Mouse (Mus musculus) C2C12 (cell line): ENCODE data around the gene Rhoc. TPM values are rescaled to one million over a fixed set of nuclear protein-coding genes. Genes with fewer than 3 reads are reported as not detected.
"Not testable (repeated sequence)": the region's sequence is repeated elsewhere in the genome, so short reads cannot be mapped to it uniquely, and the experiment has no call there.

ENCODE experiments used
- H3K27me3 ChIP-seq: one replicate; pipeline ENCODE4 v1.6.1; 2011; ENCODE audit not compliant: control insufficient read depth, insufficient read depth, insufficient read length
- H3K36me3 ChIP-seq: one replicate; pipeline ENCODE4 v1.6.1; 2011; ENCODE audit not compliant: control insufficient read depth, insufficient read depth
- H3K4me3 ChIP-seq: one replicate; pipeline ENCODE4 v1.5.1; 2011; ENCODE audit warnings: mild to moderate bottlenecking, control low read depth; ENCODE audit not compliant: poor library complexity, insufficient read depth, severe bottlenecking
- H3K79me2 ChIP-seq: one replicate; pipeline ENCODE4 v1.6.1; 2011; ENCODE audit not compliant: control insufficient read depth, insufficient read depth
- H3K79me3 ChIP-seq: one replicate; pipeline ENCODE4 v1.6.1; 2011; ENCODE audit warnings: low read depth, control low read depth
- H3ac ChIP-seq: one replicate; pipeline ENCODE3; 2011; ENCODE audit warnings: low read depth; ENCODE audit not compliant: control insufficient read depth, insufficient read length
- CEBPB ChIP-seq: IDR thresholded peaks from one replicate; pipeline ENCODE4 v1.6.1; 2011; ENCODE audit warnings: low read depth, mild to moderate bottlenecking, control low read depth, moderate library complexity
- CTCF ChIP-seq: IDR thresholded peaks from one replicate; pipeline ENCODE4 v1.5.1; 2011; ENCODE audit not compliant: control insufficient read depth, insufficient read depth, insufficient read length
- FOSL1 ChIP-seq: IDR thresholded peaks from one replicate; pipeline ENCODE4 v1.8.0; 2011; ENCODE audit warnings: mild to moderate bottlenecking, low read length; ENCODE audit not compliant: poor library complexity, insufficient read depth, severe bottlenecking
- MAX ChIP-seq: IDR thresholded peaks from one replicate; pipeline ENCODE4 v1.6.1; 2011; ENCODE audit warnings: mild to moderate bottlenecking, control low read depth
- MYOD1 ChIP-seq: IDR thresholded peaks from one replicate; pipeline ENCODE4 v1.6.1; 2011; ENCODE audit warnings: low read depth; ENCODE audit not compliant: control insufficient read depth, insufficient read length
- MYOG ChIP-seq: IDR thresholded peaks from one replicate; pipeline ENCODE4 v1.6.1; 2011; ENCODE audit not compliant: control insufficient read depth, insufficient read length; ENCODE audit errors: extremely low read depth
- USF1 ChIP-seq: IDR thresholded peaks from one replicate; pipeline ENCODE4 v1.6.1; 2011; ENCODE audit warnings: low read depth, mild to moderate bottlenecking, control low read depth, moderate library complexity
- long read RNA-seq, 2 experiments: library from polyadenylated mRNA; unstranded; transcript quantifications; one replicate each; pipeline ENCODE4 v2.0.0; 2019 to 2020
- polyA plus RNA-seq: library from polyadenylated mRNA; unstranded; fragments of >200 nt; fragmentation: generic; extraction: Trizol; gene quantifications from one replicate; pipeline ENCODE4 v1.2.1, GENCODE M21; 2012; ENCODE audit warnings: missing spikeins

Rhoc gene
- 485 TPM for polyA plus RNA-seq
- long read RNA-seq, experiment 1, transcript Rhoc-202 (5 exons, 959 nt) = minor isoform, 6 of 287 reads
- long read RNA-seq, experiment 1, transcript Rhoc-201 (5 exons, 1,202 nt) = major isoform, 223 of 287 reads
- long read RNA-seq, experiment 1, partial matches to known transcripts = 55 of 287 reads
- long read RNA-seq, experiment 1, other reads (novel, unspliced or antisense) = 3 of 287 reads
- long read RNA-seq, experiment 2, transcript Rhoc-201 (5 exons, 1,202 nt) = major isoform, 207 of 221 reads
- long read RNA-seq, experiment 2, partial matches to known transcripts = 6 of 221 reads
- long read RNA-seq, experiment 2, other reads (novel, unspliced or antisense) = 4 of 221 reads

- TF ChIP-seq CTCF = no peak
- no peak for TF ChIP-seq MYOD1
- no peak for TF ChIP-seq MAX
- TF ChIP-seq USF1 = no peak
- no peak for TF ChIP-seq CEBPB
- no peak for TF ChIP-seq MYOG
- TF ChIP-seq FOSL1 = no peak
- H3ac ChIP-seq = peak within 1 kb of the TSS; percentile 97
- peaks cover 32% of the 10 kb centered on the region for H3K79me3 ChIP-seq
- peaks cover 20% of the 10 kb centered on the region for H3K36me3 ChIP-seq
- no peaks in the 10 kb centered on the region for H3K27me3 ChIP-seq
- peak within 1 kb of the TSS; percentile 66 for H3K4me3 ChIP-seq
- peaks cover 42% of the 10 kb centered on the region for H3K79me2 ChIP-seq
Measured at GRCm38 (mm10) chr3:104788075-104788474, at the start of gene Rhoc. TSS of gene Rhoc (plus strand) at chr3:104788375.

GRCm38 (mm10) chr3:104741954-104742353 lies 46.2 kb upstream of the Rhoc start:
- no peak overlapping the region for H3K4me3 ChIP-seq
- no peaks in the 10 kb centered on the region for H3K36me3 ChIP-seq
- H3K79me3 ChIP-seq = no peaks in the 10 kb centered on the region
- TF ChIP-seq CTCF (no peak), FOSL1 (no peak), CEBPB (no peak), MYOD1 (no peak), MYOG (no peak)
- H3ac ChIP-seq = no peak overlapping the region
- no peaks in the 10 kb centered on the region for H3K79me2 ChIP-seq
- no peaks in the 10 kb centered on the region for H3K27me3 ChIP-seq

GRCm38 (mm10) chr3:104743161-104743560 lies 45.0 kb upstream of the Rhoc start:
- TF ChIP-seq MYOD1 = no peak
- TF ChIP-seq MAX = no peak
- no peak for TF ChIP-seq USF1
- no peak for TF ChIP-seq MYOG
- Histone ChIP-seq H3K36me3 (no peaks in the 10 kb centered on the region), H3ac (no peak overlapping the region), H3K79me3 (no peaks in the 10 kb centered on the region), H3K4me3 (no peak overlapping the region), H3K79me2 (no peaks in the 10 kb centered on the region), H3K27me3 (no peaks in the 10 kb centered on the region)

- TF ChIP-seq MYOD1 = no peak
- no peak for TF ChIP-seq CEBPB
- TF ChIP-seq MAX = no peak
- no peak for TF ChIP-seq CTCF
- no peak for TF ChIP-seq USF1
- TF ChIP-seq MYOG = no peak
- no peak for TF ChIP-seq FOSL1
- no peak overlapping the region for H3K4me3 ChIP-seq
- no peak overlapping the region for H3ac ChIP-seq
- H3K79me3 ChIP-seq = no peaks in the 10 kb centered on the region
- no peaks in the 10 kb centered on the region for H3K36me3 ChIP-seq
- H3K27me3 ChIP-seq = no peaks in the 10 kb centered on the region
- H3K79me2 ChIP-seq = no peaks in the 10 kb centered on the region
Measured at GRCm38 (mm10) chr3:104743864-104744263, 44.3 kb upstream of the Rhoc start.

- H3K4me3 ChIP-seq, H3K27me3 ChIP-seq, H3K36me3 ChIP-seq, H3K79me2 ChIP-seq, H3ac ChIP-seq, H3K79me3 ChIP-seq: not testable (repeated sequence)
Measured at GRCm38 (mm10) chr3:104752845-104753244, 35.3 kb upstream of the Rhoc start.

GRCm38 (mm10) chr3:104758406-104758805 lies 29.8 kb upstream of the Rhoc start:
- no peak overlapping the region for H3ac ChIP-seq
- peak; percentile 2 for TF ChIP-seq CTCF
- no peak for TF ChIP-seq MAX
- no peaks in the 10 kb centered on the region for H3K79me2 ChIP-seq
- no peak overlapping the region for H3K4me3 ChIP-seq
- no peaks in the 10 kb centered on the region for H3K36me3 ChIP-seq
- H3K27me3 ChIP-seq = peaks cover 8% of the 10 kb centered on the region
- H3K79me3 ChIP-seq = no peaks in the 10 kb centered on the region
